ENCODE assay signal across 9 mouse cellular contexts in genomic region chr9:44905620-44906019, GRCm38 (mm10). TPM values are rescaled to one million over a fixed set of nuclear protein-coding genes. Genes with fewer than 3 reads are reported as not detected.
A peak's percentile ranks its signal among the peaks of the same experiment; 100 is the strongest.
DNase-seq lines count a peak whose midpoint lies in the region; ATAC-seq lines count a peak whose summit lies in the region.
"Had no signal": no experiment of that assay in that cellular context is flagged by ENCODE, and none has a peak within 500 bp of the region (broad histone marks: within the 10 kb centered on the region; RNA-seq: fewer than 3 reads in every experiment).

No protein-coding gene starts in this region.

- H3K9ac ChIP-seq in heart, embryonic 15.5 days, result no peak overlapping the region
- H3K9ac ChIP-seq: lung, embryonic 14.5 days had no signal

- H3K36me3 ChIP-seq in heart, embryonic 10.5 days, result peaks cover 8% of the 10 kb centered on the region
- peaks cover 11% of the 10 kb centered on the region for H3K36me3 ChIP-seq in heart, embryonic 15.5 days

- H3K9me3 ChIP-seq in heart, embryonic 10.5 days, result no peaks in the 10 kb centered on the region
- H3K9me3 ChIP-seq in heart, embryonic 15.5 days (replicated peaks), result no peaks in the 10 kb centered on the region

- peak; percentile 96 for DNase-seq in heart, adult 11 months
- no peak for DNase-seq in heart, embryonic 10.5 days (ENCODE audit: low spot score)
- DNase-seq in cerebellum, postnatal 25 days, result peak; percentile 54 to 66
- DNase-seq in lung, postnatal 36 days, result peak; percentile 7
- DNase-seq in T-cell, adult 2 months (ENCODE audit: low spot score), result no peak
- no peak for DNase-seq in ovary, postnatal 36 days (ENCODE audit: low spot score)
- no peak for DNase-seq in spleen, postnatal 14 days (ENCODE audit: low spot score in 2 of 2)

- ATAC-seq in heart, embryonic 15.5 days (replicated peaks; ENCODE audit: insufficient number of reproducible peaks, insufficient read depth, low FRiP score, low read depth), result peak; percentile 91; the same call in 1 of the 2 replicates

- peak overlapping the region; percentile 31 for H3K4me2 ChIP-seq in heart, embryonic 15.5 days
- H3K4me2 ChIP-seq: lung, embryonic 14.5 days had no signal

- no peak overlapping the region for H3K27ac ChIP-seq in heart, embryonic 10.5 days
- peak overlapping the region; percentile 63 for H3K27ac ChIP-seq in heart, embryonic 15.5 days

- H3K27me3 ChIP-seq in heart, embryonic 10.5 days (ENCODE audit: insufficient read depth, poor library complexity, severe bottlenecking), result no peaks in the 10 kb centered on the region
- no peaks in the 10 kb centered on the region for H3K27me3 ChIP-seq in heart, embryonic 15.5 days

- H3K4me1 ChIP-seq in heart, embryonic 10.5 days, result no peaks in the 10 kb centered on the region; the same call in 1 of the 2 replicates
- peaks cover 24% of the 10 kb centered on the region for H3K4me1 ChIP-seq in heart, embryonic 15.5 days (replicated peaks)

- H3K4me3 ChIP-seq in heart, embryonic 10.5 days, result no peak overlapping the region
- peak overlapping the region; percentile 8; the same call in 1 of the 2 replicates for H3K4me3 ChIP-seq in heart, embryonic 15.5 days

- WGBS in heart, embryonic 10.5 days, result 54% methylated on average over 4 of the region's 4 CpGs
- WGBS in heart, embryonic 15.5 days, result 30% methylated on average over 4 of the region's 4 CpGs

RNA-seq across cellular contexts. Expression of gene Atp5l, which starts 14.9 kb away (rescaled TPM):
- polyA plus RNA-seq in heart, embryonic 10.5 days (2016; fragmentation: Nextera tagmentation; extraction: Ambion mirVana), result 722 and 893 TPM in 2 replicates
- polyA plus RNA-seq in heart, embryonic 15.5 days (2015; fragmentation: Nextera tagmentation; extraction: Ambion mirVana), result 1,028 and 1,424 TPM in 2 replicates

RNA-seq across cellular contexts. Expression of gene Kmt2a, which starts 24.5 kb away (rescaled TPM):
- 7.4 and 10.5 TPM in 2 replicates for polyA plus RNA-seq in heart, embryonic 10.5 days (2016; fragmentation: Nextera tagmentation; extraction: Ambion mirVana)
- 9.3 and 10.1 TPM in 2 replicates for polyA plus RNA-seq in heart, embryonic 15.5 days (2015; fragmentation: Nextera tagmentation; extraction: Ambion mirVana)

RNA-seq across cellular contexts. Expression of gene Ube4a, which starts 59.8 kb away (rescaled TPM):
- polyA plus RNA-seq in heart, embryonic 10.5 days (2016; fragmentation: Nextera tagmentation; extraction: Ambion mirVana), result 17.8 and 20.9 TPM in 2 replicates
- polyA plus RNA-seq in heart, embryonic 15.5 days (2015; fragmentation: Nextera tagmentation; extraction: Ambion mirVana), result 14.7 and 17.6 TPM in 2 replicates

Comparison
In these comparisons a context has a peak if more than half of its experiments do, and no peak if none do; other contexts are left out.
1. DNase-seq: peak in heart, adult 11 months (single experiment), cerebellum, postnatal 25 days (2 of 2) and lung, postnatal 36 days (single experiment); none in heart, embryonic 10.5 days (single experiment), T-cell, adult 2 months (single experiment), ovary, postnatal 36 days (single experiment) and spleen, postnatal 14 days (0 of 2).